Mouse (Mus musculus) ES-E14 (cell line): ENCODE results near the gene Cutal. TPM values are rescaled to one million over a fixed set of nuclear protein-coding genes. Genes with fewer than 3 reads are reported as not detected.

Experiments used
- DNase-seq: peaks from one replicate; pipeline ENCODE4 v3.0.0-alpha.2; 2013; ENCODE audit warnings: low read depth, low spot score
- H3K27ac ChIP-seq: 2 replicates; pipeline ENCODE4 v1.5.1; 2012; ENCODE audit warnings: low read depth, mild to moderate bottlenecking, low read length, moderate library complexity, mixed read lengths; ENCODE audit not compliant: poor library complexity, insufficient read depth, severe bottlenecking
- H3K36me3 ChIP-seq: 2 replicates; pipeline ENCODE4 v1.6.1; 2012; ENCODE audit warnings: mild to moderate bottlenecking, low read length, moderate library complexity, mixed read lengths; ENCODE audit not compliant: control insufficient read depth, poor library complexity, insufficient read depth, severe bottlenecking
- H3K4me1 ChIP-seq, 2 experiments: fragments of 150-350 bp in 1 of 2; sonication (generic) in 1 of 2; 2 replicates each; pipeline ENCODE4 v1.6.1; 2012; ENCODE audit warnings: low read length in 2 of 2, mild to moderate bottlenecking in 1 of 2, mixed read lengths in 1 of 2; ENCODE audit not compliant: control insufficient read depth in 2 of 2, insufficient read depth in 2 of 2, poor library complexity in 1 of 2
- H3K4me3 ChIP-seq, 2 experiments: fragments of 150-350 bp in 1 of 2; sonication (generic) in 1 of 2; 2 replicates each; pipeline ENCODE4 v1.5.1; 2012; ENCODE audit warnings: low read length in 2 of 2, low read depth in 1 of 2, mild to moderate bottlenecking in 1 of 2, mixed read lengths in 1 of 2; ENCODE audit not compliant: insufficient read depth in 1 of 2, poor library complexity in 1 of 2, severe bottlenecking in 1 of 2
- H3K9ac ChIP-seq: 2 replicates; pipeline ENCODE4 v1.6.1; 2012; ENCODE audit warnings: low read depth, mild to moderate bottlenecking, low read length, mixed read lengths; ENCODE audit not compliant: poor library complexity, insufficient read depth, severe bottlenecking
- H3K9me3 ChIP-seq: fragments of 150-350 bp; sonication (generic); 2 replicates; pipeline ENCODE4 v1.6.1; 2012; ENCODE audit warnings: low read depth, mild to moderate bottlenecking, low read length; ENCODE audit not compliant: control insufficient read depth, insufficient read depth
- CHD2 ChIP-seq: IDR thresholded peaks from 2 replicates; pipeline ENCODE4 v1.6.1; 2014; ENCODE audit warnings: mild to moderate bottlenecking, low read depth, low read length, inconsistent platforms
- HCFC1 ChIP-seq: IDR thresholded peaks from 2 replicates; pipeline ENCODE4 v1.6.1; 2012; ENCODE audit warnings: low read length, inconsistent platforms, borderline replicate concordance; ENCODE audit not compliant: insufficient read depth
- MAFK ChIP-seq: IDR thresholded peaks from 2 replicates; pipeline ENCODE4 v1.6.1; 2014; ENCODE audit warnings: mild to moderate bottlenecking, low read depth, low read length, inconsistent platforms; ENCODE audit not compliant: insufficient read depth
- ZC3H11A ChIP-seq: IDR thresholded peaks from 2 replicates; pipeline ENCODE4 v1.6.1; 2012; ENCODE audit warnings: low read depth, mild to moderate bottlenecking, inconsistent platforms, low read length, borderline replicate concordance
- ZNF384 ChIP-seq: IDR thresholded peaks from 2 replicates; pipeline ENCODE4 v1.6.1; 2012; ENCODE audit warnings: low read depth, low read length, inconsistent platforms
- in situ Hi-C, 2 experiments: fragments of 600-800 bp; cut with MboI; formaldehyde crosslinking; loops; one replicate each; pipeline ENCODE4 v1.15.1; 2025; ENCODE audit warnings: low sequenced_read_pairs in 2 of 2, inconsistent platforms in 1 of 2; ENCODE audit not compliant: unreplicated experiment in 2 of 2
- total RNA-seq: library from RNA; depleted of rRNA; stranded (reverse); fragments of 300-350 nt; gene quantifications from 2 replicates; pipeline ENCODE4 v1.2.3, GENCODE M21; 2012

The Cutal gene
- total RNA-seq, 1 experiment = 0.22 TPM

DNA sequence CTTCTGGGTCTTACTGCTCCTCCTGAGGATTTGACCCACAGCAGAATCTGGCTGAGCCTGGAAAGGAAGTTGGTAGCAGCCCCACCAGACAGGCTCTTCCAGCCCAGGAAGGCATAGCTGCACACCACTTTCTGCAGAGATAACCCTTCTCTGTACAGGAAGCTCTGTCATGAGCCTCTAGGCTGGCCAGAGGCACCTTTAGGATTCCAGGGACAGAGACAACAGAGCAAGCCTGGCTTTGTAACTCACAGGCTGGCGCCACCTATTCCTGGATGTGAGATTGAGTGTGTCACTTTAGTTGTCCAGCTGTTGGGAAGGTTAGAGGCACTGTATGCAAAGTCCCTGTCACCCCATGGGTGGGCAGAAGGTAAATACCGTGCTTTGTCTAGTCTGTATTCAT is 40.9 kb downstream of the Cutal start:
- DNase-seq = no peak
- no peaks in the 10 kb centered on the region for H3K9me3 ChIP-seq
- H3K4me1 ChIP-seq = peaks cover 4 to 16% of the 10 kb centered on the region in 2 experiments
- no peaks in the 10 kb centered on the region for H3K36me3 ChIP-seq
- H3K4me3 ChIP-seq = no peak overlapping the region
- no peak overlapping the region for H3K9ac ChIP-seq
- in situ Hi-C loops = no loop called here
- H3K27ac ChIP-seq = no peak overlapping the region
- TF ChIP-seq ZNF384 (no peak), ZC3H11A (no peak), CHD2 (no peak), HCFC1 (no peak), MAFK (no peak)

DNA sequence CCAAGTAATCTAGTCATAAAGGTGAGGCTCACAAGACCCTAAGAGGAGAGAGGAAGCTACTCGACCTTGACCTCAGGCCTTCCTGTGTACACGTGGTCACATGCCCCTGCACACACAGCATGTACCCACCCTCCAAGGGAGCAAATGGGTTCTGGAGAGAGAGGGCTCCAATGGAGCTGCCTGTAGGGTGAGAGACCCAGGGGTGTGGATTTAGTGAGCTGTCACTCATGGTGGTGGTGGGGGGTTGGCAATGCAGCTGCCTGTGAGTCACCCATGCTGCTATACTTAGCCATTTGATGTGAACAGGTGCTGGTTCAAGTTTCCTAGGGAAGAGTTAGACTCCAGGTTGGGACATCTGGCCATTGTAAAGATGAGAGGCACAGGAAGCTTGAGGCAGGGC is 45.9 kb downstream of the Cutal start:
- Histone ChIP-seq H3K9me3 (no peaks in the 10 kb centered on the region), H3K4me3 (no peak overlapping the region), H3K4me1 (peaks cover 17 to 29% of the 10 kb centered on the region in 2 experiments), H3K9ac (no peak overlapping the region), H3K36me3 (no peaks in the 10 kb centered on the region), H3K27ac (peak overlapping the region; percentile 26; the same call in 1 of the 2 replicates)
- no peak for DNase-seq
- in situ Hi-C loops = no loop called here
- no peak for TF ChIP-seq MAFK
- TF ChIP-seq ZC3H11A = no peak
- no peak for TF ChIP-seq ZNF384
- TF ChIP-seq HCFC1 = no peak

DNA sequence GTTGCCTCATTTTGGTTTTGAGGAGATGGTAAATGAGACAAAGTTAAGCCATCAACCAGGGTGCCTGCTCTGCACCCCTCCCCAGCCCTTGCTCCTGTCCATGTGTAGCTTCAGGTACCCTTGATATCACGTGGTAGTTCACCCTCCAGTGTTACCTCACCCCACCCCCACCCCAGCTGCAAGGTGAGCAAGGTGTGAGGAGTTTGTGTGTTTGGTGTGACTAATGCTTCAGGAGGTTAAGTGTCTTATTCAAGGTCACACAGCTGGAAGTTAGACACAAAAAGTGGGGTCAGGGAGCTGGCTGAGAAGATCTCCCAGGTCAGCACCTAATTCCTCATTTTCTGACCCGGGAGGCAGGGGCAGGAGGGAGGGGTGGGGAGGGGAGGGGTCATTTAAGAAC is 48.5 kb downstream of the Cutal start:
- TF ChIP-seq MAFK = no peak
- TF ChIP-seq ZC3H11A = no peak
- no peak overlapping the region for H3K4me3 ChIP-seq
- H3K4me1 ChIP-seq = peaks cover 20 to 33% of the 10 kb centered on the region in 2 experiments
- in situ Hi-C loops = no loop called here
- no peak overlapping the region for H3K9ac ChIP-seq
- DNase-seq = no peak
- no peaks in the 10 kb centered on the region for H3K9me3 ChIP-seq
- H3K27ac ChIP-seq = no peak overlapping the region
- H3K36me3 ChIP-seq = no peaks in the 10 kb centered on the region

DNA sequence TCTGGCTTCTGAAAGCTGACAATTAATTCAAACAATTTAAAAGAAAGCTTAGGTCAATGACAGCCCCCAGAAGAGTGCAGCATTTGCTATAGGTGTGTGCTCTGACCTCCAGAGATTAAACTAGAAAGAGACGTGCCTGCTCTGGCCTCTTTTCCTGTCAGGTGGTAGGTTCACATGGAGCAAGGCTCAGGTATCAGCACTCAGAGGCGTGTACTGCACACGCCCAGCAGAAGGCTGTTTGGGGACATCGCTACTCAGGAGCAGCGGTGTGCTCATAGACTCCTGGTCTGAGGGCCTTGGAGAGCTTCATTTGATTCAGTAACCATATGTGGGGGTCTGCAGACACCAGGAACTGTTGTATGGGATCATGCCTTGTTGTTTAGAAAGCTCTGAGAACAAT is 53.1 kb downstream of the Cutal start:
- Histone ChIP-seq H3K4me3 (no peak overlapping the region), H3K4me1 (peaks cover 12 to 19% of the 10 kb centered on the region in 2 experiments; a peak in 3 of 4 replicates), H3K27ac (no peak overlapping the region), H3K9ac (no peak overlapping the region), H3K36me3 (no peaks in the 10 kb centered on the region), H3K9me3 (no peaks in the 10 kb centered on the region)
- no peak for DNase-seq
- in situ Hi-C loops = no loop called here
- TF ChIP-seq CHD2 (no peak), HCFC1 (no peak), ZC3H11A (no peak), MAFK (no peak), ZNF384 (no peak)

DNA sequence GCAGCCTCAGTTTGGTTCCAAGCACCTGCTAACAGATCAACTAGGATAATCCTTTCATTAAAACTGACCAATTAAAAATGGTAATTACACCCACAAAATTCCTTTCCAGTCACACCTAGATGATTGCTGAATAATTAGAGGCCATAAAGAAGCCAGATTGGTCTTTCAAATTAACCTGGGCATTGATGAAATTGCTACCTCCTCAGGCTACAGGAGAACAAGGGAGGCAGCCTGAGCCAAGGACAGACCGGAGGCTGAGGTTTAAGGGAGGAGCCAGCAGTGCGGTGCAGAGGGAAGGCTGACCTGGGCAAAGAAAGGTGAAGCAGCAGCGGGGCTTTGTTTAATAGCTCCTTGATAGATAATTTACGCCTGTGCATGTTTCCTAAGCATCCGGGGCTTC is 63.3 kb downstream of the Cutal start:
- DNase-seq = no peak
- no peaks in the 10 kb centered on the region for H3K9me3 ChIP-seq
- H3K4me1 ChIP-seq = peaks cover 4 to 21% of the 10 kb centered on the region in 2 experiments; a peak in 3 of 4 replicates
- no peak overlapping the region for H3K9ac ChIP-seq
- in situ Hi-C loops = no loop called here
- H3K4me3 ChIP-seq = no peak overlapping the region
- TF ChIP-seq MAFK (no peak), ZNF384 (no peak), CHD2 (no peak), HCFC1 (no peak), ZC3H11A (no peak)
- H3K27ac ChIP-seq = no peak overlapping the region; the same call in 1 of the 2 replicates
- no peaks in the 10 kb centered on the region for H3K36me3 ChIP-seq
